Mouse (Mus musculus) fibroblast of lung, adult 2 months (primary cell): ENCODE results near the gene Lrrc73.
A peak's percentile ranks its signal among the peaks of the same experiment; 100 is the strongest.

Experiments
- DNase-seq: peaks from one replicate; pipeline ENCODE4 v3.0.0-alpha.2; 2011; ENCODE audit warnings: low read depth

Gene Lrrc73

DNA sequence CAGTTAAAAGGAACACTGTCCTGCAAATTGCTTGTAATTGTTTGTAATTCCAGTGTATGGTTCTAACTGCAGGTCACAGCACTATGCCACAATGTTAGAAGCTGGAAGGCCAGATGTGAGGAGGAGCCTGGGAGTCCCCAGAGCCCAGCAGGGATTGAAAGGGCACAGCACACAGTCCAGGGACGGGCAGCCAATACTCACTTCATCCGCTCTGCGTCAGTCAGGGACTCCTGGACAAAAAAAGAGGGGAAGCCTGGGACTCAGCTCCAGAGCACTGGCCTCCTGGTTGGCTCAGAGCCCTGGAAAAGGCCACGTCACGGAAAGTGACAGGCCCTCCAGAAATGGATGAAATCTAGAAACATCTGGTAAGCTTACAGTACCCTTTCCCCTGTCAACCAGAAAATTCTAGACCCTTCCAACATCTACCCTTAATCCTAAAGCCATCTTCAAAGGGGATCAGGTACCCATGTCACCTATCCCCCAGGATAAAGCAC, 8.9 kb downstream of the Lrrc73 start:
- DNase-seq: no peak

GRCm38 (mm10) chr17:46265502-46265901, 12.2 kb downstream of the Lrrc73 start:
- DNase-seq: no peak

DNA sequence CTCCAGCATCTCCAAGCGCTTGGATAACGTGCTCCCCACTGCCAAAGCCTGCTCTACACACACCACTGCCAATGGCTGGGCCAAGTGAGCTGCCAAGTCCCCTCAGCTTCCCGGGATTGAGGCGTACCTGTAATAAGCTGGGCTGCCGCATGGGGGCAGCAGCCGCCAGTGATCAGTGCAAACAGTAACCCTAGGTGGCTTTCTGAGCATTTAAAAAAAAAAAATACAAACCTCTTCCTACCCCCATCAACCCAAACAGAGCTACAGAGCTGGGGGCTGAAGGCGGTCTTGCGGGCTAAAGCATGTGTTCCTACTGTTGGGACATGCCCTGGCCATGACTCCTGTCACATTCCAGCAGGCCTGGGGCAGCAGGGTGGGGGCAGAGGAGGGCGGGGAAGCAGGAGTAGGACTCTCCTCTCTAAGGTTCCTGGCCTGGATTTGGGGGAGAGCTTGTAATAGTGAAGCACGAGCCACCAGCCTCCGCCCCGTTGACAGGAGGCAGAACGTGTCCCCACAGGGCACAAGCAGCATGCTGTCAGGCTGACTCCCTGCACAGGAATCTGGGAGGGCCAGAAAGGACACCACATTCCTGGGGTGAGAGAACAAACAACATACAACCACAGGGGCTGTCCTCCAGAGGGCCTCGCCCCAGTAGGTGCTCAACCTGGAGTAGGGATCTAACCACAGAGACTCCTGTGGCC, 12.7 kb downstream of the Lrrc73 start:
- DNase-seq: peak; percentile 63

DNA sequence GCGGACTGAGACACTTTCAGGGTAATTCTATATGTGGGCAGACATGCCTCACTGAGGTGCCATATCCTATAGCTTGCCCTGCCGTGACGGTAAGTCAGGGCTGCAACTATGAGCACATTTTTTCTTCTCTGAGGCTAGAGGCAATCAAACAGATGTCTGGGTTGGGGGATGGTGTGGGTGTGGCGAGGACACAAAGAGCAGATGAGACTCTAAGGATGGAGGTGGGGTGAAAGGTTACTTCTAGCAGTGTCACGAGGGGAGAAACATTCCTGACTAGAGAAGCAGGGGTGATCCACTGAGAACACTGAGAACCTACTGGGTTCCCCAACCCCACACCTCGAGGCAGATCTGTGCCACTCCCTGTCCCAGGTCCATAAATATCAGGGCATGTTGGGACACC, 13.7 kb downstream of the Lrrc73 start:
- no peak for DNase-seq

DNA sequence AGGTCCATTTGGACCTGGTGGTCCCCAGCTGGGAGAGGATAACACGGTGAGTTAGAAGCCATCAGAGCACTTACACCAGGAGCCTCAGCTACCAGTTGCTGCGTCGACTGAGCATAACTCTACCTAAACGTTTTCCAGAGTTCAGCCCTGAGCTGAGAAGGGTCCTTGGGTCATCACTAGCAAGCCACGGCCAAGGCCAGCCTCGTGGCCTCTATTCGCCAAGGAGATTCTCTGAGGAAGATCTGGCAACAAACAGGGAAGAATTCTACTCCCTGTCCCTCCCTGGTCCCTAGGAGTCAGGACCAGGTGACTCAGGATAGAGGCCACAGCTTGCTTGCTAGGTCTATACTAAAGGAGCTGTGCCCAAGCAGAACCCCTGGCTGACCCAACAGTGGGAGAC, 14.2 kb downstream of the Lrrc73 start:
- DNase-seq: no peak

DNA sequence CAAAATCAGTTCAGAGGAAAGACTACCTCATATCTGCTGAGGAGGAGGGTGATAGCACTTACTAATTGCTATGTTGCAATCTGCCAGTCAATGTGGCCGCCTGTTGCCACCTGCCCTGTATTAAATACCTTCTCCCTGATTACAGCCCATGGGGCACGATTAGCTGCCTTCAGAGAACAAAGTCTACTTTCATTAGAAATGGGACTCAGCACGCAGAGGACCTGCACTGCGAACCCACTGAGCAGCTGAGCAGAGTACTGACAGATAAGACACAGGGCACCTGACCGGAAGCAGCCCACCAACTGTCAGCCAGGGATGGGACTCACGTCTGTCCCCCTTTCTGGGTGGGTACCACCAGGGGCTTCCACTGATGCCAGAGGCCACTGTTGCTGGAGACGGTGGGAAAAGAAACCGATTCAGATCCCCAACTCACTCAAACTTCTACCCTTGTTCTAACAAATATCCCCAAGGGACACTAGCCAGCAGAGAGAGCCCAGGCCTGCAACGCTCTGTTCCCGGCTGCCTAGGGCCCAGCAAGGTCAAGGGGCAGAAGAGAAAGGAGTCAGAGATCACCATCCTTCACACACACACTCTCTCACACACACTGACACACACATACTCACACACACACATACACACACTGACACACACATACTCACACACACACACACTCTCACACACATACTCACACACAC, 14.8 kb downstream of the Lrrc73 start:
- no peak for DNase-seq

DNA sequence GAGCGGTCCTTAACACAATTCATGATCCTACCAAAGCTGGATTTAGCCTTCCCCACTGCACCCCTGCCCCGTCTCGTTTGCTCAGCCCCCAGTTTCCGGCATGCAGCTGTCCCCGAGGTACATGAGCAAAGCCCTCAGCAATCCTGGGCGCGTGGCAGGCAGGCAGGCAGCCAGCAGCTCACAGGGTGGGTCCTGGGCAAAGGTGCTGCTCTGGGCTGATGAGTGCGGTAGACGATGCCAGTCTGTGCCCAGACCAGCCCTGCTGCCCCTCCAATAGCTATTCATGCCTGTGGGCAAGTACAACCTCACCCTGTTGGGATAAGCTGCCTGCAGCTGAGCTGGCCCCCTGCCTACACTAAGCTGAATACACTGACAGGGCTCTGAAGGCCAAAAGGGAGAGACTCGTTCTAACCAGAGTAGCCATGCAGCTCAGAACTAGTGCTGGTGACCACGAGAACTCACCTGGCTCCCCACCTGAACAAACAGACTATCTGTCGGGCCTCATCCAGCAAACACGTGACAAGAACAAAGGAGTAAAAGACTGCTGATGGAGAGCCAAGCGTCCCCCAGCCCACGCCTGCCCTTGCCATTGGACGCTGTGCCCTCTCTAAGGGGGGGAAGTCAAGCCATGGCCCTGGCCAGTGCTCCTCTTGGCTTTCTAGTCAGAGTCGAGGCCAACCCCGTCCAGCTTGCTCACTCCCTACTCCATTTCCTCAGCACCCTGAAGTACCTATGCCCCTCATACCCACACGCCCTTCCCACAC, 16.6 kb downstream of the Lrrc73 start:
- DNase-seq: peak; percentile 65

- no peak for DNase-seq
These were observed 18.7 kb downstream of the Lrrc73 start for GRCm38 (mm10) chr17:46272058-46272457.

- no peak for DNase-seq
These were observed 19.3 kb downstream of the Lrrc73 start for GRCm38 (mm10) chr17:46272675-46273074.

DNA sequence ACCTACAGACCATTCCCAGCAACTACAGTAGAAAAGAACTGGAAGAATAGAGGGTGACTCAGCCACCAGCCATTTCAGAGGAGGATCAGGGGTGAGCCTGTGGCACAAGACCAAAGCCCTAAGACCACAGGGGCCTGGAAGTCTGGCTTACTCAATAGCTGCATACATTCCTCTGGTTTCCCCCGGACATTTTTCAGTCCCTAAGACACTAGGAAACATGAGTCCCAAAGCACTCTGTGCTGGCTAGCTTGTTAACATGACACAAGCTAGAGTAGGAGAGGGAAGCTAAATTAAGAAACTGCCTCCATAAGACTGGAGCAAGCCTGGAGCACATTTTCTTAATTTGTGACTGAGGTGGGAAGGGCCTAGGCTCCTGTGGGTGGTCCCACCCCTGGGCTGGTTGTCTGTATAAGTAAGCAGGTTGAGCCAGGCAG, 20.5 kb downstream of the Lrrc73 start:
- peak; percentile 86 for DNase-seq

DNA sequence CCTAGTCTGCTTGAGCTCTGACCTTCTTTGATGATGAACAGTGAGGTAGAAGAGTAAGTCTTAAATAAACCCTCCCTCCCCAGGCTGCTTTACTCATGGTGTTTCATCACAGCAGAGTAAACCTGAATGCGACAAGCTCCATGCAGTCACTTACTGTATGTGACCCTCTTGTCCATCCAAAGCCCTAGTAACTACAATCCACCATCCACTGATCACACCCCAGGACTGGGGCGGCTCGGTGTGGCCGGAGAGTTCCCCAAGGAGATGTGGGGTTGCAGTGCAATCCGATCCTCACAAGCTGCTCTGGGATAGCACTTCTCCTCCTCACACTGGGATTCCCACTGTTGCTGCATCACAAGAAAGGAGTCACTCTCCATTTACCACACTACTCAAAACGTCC, 21.1 kb downstream of the Lrrc73 start:
- no peak for DNase-seq

DNA sequence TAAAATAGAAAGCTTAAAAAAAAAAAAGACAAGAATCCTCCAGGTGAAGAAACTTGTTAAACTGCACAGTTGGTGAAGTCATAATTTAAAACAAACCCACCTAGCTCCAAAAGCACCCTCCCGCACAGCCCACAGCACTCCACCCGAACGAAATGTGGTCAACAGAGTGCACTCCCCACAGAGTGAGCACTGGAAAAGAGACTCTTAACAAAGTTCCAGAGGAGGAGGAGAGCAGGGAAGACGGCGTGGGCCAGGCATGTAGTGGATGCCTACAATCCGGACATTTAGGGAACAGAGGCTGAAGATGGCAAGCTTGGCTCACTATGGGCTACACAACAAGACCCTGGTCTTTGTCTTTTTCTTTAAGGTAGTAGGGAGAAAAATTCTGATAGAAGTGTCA, 21.7 kb downstream of the Lrrc73 start:
- DNase-seq: no peak

DNA sequence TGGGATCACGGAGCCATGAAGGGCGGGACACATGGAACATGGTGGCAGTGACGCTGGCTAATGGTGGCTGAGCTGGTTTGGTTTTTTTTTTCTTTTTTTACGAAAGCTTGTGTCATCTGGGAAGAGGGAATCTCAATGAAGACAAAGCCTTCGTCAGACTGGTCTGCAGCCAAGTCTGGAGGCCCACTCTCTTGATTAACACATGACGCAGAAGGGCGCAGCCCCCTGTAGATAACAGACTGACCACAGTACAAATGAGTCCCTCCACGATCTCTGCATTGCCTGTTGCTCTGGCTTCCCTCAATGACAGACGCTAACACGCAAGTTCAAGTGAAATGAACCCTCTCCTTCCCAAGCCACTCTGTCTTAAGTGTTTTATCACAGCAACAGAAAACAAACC, 22.2 kb downstream of the Lrrc73 start:
- no peak for DNase-seq

- DNase-seq: no peak
These were observed 24.3 kb downstream of the Lrrc73 start for GRCm38 (mm10) chr17:46277586-46277985.

GRCm38 (mm10) chr17:46278011-46278765, 24.9 kb downstream of the Lrrc73 start:
- no peak for DNase-seq

- peak; percentile 57 for DNase-seq
These were observed 29.3 kb downstream of the Lrrc73 start, which contains the start of gene Tjap1 for GRCm38 (mm10) chr17:46282483-46283123. Gene Tjap1 (minus strand): TSS chr17:46283026.

- DNase-seq: no peak
These were observed 29.8 kb downstream of the Lrrc73 start for GRCm38 (mm10) chr17:46283140-46283539.

- DNase-seq: no peak
These were observed 30.6 kb downstream of the Lrrc73 start for GRCm38 (mm10) chr17:46283911-46284310.

- no peak for DNase-seq
These were observed 31.3 kb downstream of the Lrrc73 start for GRCm38 (mm10) chr17:46284653-46285052.

- no peak for DNase-seq
These were observed 32.1 kb downstream of the Lrrc73 start for GRCm38 (mm10) chr17:46285407-46285806.

DNA sequence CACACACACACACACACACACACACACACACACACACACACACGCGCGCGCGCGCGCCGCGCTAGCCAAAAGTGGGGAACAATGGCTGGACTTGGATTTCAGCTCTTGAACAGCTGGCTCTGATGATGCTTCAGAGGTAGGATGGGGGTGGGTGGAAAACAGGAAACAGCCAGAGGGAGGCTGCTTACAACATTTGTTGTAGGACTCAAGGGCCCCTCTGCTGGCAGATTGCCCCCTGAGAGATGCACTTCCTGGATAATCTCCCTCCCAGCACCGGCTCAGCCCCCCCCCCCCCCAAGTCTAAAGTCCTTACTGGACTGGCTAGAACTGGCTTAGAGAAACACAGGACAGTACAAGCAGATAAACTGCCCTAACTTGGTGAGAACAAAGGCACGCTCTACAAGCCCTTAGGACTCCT, 34.4 kb downstream of the Lrrc73 start:
- DNase-seq: no peak
